Mouse (Mus musculus): ENCODE measurements around the gene Hhipl2.

DNA sequence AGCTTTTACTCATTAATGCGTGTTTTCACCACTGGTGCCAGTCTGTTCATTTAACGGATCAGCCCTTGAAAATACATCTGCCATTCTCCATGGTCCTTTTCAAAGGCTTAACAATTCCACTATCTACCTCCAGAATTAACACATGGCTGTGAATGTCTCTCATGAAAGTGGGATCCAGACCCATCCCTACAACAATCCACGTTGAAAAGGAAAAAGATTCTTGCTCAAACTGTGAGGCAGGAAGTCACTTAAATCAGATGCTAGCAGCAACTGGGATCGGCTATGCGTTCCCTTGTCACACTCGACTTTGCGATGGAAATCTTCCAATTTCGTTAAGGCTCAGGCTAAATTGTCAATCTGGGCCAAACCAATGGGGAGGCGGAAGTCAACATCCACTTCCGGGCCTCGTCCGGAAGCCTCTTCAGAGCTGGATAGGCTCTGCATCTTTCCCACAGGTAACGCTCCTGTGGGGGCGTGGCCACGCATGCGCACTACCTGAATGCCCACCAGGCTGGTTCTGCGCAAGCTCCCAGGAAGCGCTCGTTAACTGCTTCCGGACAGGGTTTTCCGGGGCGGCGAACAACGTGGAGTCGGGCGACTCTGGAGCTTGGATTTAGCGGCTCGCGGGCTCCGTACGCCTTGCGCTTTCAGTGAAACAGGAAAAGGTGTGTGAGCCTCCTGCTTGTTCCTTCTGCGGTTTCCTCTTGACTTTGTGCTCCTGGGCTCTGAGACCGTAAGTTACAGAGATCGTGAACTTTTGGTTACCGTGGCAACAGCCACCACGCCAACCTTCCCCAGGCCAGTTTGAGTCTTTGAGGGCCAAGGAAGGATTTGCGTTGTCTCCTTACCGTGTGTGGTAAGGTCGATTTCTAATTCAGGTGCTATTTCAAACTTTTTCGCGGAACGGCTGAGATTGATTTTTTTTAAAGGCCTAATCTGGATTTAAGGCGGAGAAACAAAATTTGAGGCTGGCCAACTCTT lies 29.3 kb upstream of the Hhipl2 start, which contains the start of gene Taf1a:
- TF ChIP-seq GATA1 (IDR thresholded peaks at IDR 0.05; ENCODE audit: borderline replicate concordance, low read length) = no peak
- TF ChIP-seq FLI1 (IDR thresholded peaks at IDR 0.05; ENCODE audit: low read length) = peak; percentile 70; the same call in 1 of the 2 replicates
